Mouse (Mus musculus) thymus, adult 2 months (tissue): ENCODE measurements at regions not wholly inside any gene's neighbourhood (a gene's known extent, or its start where the extent isn't known, plus 50 kb on each side); places are given as distances from the start of the nearest gene placed in this dataset.

Source experiments
- DNase-seq: peaks from one replicate; pipeline ENCODE4 v3.0.0; 2021
- H3K27ac ChIP-seq: fragments of 200-500 bp; 2 replicates; pipeline ENCODE4 v1.5.1; 2012; ENCODE audit warnings: low read length, control low read depth; ENCODE audit not compliant: control insufficient read depth, insufficient read depth
- H3K27me3 ChIP-seq: fragments of 200-500 bp; 2 replicates; pipeline ENCODE4 v1.6.1; 2012; ENCODE audit warnings: mild to moderate bottlenecking, low read length, moderate library complexity, mixed read lengths; ENCODE audit not compliant: control insufficient read depth, insufficient read depth
- H3K36me3 ChIP-seq: fragments of 200-500 bp; 2 replicates; pipeline ENCODE4 v1.6.1; 2012; ENCODE audit warnings: mild to moderate bottlenecking, low read length, moderate library complexity; ENCODE audit not compliant: control insufficient read depth, insufficient read depth
- H3K4me1 ChIP-seq: fragments of 200-500 bp; replicated peaks from 2 replicates; pipeline ENCODE4 v1.6.1; 2012; ENCODE audit warnings: low read length; ENCODE audit not compliant: control insufficient read depth, insufficient read depth
- H3K4me3 ChIP-seq: fragments of 200-500 bp; 2 replicates; pipeline ENCODE4 v1.5.1; 2012; ENCODE audit warnings: mild to moderate bottlenecking, low read length, control low read depth, moderate library complexity; ENCODE audit not compliant: control insufficient read depth, insufficient read depth
- CTCF ChIP-seq: fragments of 200-500 bp; IDR thresholded peaks from 2 replicates; pipeline ENCODE4 v1.5.1; 2012; ENCODE audit warnings: mild to moderate bottlenecking, control low read depth, low read length, moderate library complexity, borderline replicate concordance; ENCODE audit not compliant: control insufficient read depth, poor library complexity, insufficient read depth; ENCODE audit errors: extremely low read depth
- POLR2A ChIP-seq: fragments of 200-500 bp; IDR thresholded peaks from 2 replicates; pipeline ENCODE4 v1.6.1; 2012; ENCODE audit warnings: mild to moderate bottlenecking, low read length, control low read depth, moderate library complexity; ENCODE audit not compliant: control insufficient read depth, poor library complexity, insufficient read depth; ENCODE audit errors: extremely low read depth
- WGBS: fragments of 180-500 bp; shearing (Covaris S2); methylation state at CpG from one replicate; pipeline ENCODE4 v1.1.7; 2018; 5-methylcytosine and 5-hydroxymethylcytosine counted together

DNA sequence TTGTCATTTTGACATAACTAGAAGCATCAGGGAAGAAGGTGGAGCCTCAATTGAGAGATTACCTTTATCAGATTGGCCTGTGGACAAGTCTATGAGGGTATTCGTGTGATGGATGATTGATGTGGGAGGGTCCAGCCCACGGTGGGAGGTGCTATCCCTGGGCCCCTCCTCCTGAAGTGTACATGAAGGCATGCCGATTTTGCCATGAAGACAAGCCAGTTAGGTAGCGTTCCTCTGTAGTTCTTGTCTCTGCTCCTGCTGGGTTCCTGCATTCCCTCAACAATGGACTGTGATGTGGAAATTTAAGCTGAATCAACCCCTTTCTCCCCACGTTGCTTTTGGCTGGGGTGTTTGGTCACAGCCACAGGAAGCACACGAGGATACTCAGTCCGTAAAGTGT is 317.5 kb downstream of the Gm49356 start:
- WGBS = 77% methylated on average over 7 of the region's 7 CpGs
- no peak overlapping the region for H3K27ac ChIP-seq
- no peak overlapping the region for H3K4me3 ChIP-seq
- no peaks in the 10 kb centered on the region for H3K36me3 ChIP-seq
- no peaks in the 10 kb centered on the region for H3K4me1 ChIP-seq
- no peak for DNase-seq
- no peaks in the 10 kb centered on the region for H3K27me3 ChIP-seq
- TF ChIP-seq POLR2A (no peak), CTCF (no peak)

DNA sequence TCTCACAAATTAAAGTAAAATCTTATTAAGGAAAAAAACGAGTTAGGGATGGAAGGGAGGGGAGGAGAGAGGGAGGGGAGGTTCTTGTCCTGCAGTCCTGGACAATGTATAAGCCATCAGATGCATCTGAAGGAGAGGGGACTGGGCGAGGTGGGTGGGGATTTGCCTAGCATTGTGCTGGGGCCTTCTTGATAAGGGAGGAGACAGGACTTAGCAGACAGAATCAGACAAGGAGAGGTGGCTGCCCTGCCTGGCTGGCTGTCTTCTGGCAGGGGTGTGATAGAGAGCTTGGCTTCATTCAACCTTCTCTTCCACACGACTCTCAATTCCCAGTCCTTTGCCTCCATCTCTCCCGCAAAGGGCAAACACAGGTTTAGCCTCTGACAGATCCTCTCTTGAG is 318.9 kb downstream of the Gm49356 start:
- DNase-seq = no peak
- no peak overlapping the region for H3K4me3 ChIP-seq
- H3K27ac ChIP-seq = no peak overlapping the region
- H3K36me3 ChIP-seq = no peaks in the 10 kb centered on the region
- WGBS = 86% methylated on average over 4 of the region's 4 CpGs
- no peaks in the 10 kb centered on the region for H3K27me3 ChIP-seq
- H3K4me1 ChIP-seq = no peaks in the 10 kb centered on the region
- TF ChIP-seq CTCF (no peak), POLR2A (no peak)

DNA sequence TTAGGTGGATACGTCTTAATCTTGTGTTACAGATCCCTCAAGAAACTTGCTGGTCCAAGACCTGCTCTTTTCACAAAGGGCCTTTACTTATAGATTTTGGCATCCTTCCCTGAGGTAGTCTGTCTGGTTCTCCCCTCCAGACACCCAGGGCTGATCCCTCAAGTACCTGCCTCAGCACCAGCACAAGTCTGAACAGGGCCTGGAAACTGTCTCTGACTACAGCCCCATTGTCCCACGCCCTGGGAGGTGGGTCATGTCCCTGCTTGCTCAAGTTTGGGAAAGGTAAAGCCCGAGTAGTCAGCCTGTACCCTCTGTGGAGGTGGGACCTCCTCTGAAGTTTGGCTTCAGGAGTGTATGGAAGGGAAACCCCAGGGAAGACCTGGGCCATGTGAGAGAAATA is 323.3 kb downstream of the Gm49356 start:
- Histone ChIP-seq H3K27me3 (no peaks in the 10 kb centered on the region), H3K4me3 (no peak overlapping the region), H3K27ac (no peak overlapping the region), H3K4me1 (no peaks in the 10 kb centered on the region), H3K36me3 (no peaks in the 10 kb centered on the region)
- WGBS = 91% methylated on average over 3 of the region's 3 CpGs
- TF ChIP-seq POLR2A (no peak), CTCF (no peak)
- DNase-seq = no peak

DNA sequence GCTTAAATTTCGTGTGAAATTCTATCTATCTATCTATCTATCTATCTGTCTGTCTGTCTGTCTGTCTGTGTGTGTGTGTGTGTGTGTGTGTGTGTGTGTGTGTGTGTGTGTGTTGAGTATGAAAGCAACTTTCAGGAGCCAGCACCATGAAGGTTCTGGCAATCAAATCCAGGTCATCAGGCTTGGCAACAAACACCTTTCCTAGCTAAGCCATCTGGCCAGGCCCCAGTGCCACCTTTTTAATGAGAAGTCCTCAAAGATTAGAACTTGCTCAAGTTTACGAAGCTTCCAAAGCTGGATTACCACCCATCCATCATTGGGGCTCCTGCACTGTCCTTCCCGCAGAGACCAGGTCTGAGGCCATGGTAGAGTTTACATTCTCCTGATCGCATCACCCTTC is 325.0 kb downstream of the Gm49356 start:
- H3K4me3 ChIP-seq = no peak overlapping the region
- no peaks in the 10 kb centered on the region for H3K4me1 ChIP-seq
- no peak for DNase-seq
- no peak for TF ChIP-seq POLR2A
- no peak for TF ChIP-seq CTCF
- no peaks in the 10 kb centered on the region for H3K27me3 ChIP-seq
- no peak overlapping the region for H3K27ac ChIP-seq
- 95% methylated on average over 4 of the region's 4 CpGs for WGBS
- no peaks in the 10 kb centered on the region for H3K36me3 ChIP-seq

DNA sequence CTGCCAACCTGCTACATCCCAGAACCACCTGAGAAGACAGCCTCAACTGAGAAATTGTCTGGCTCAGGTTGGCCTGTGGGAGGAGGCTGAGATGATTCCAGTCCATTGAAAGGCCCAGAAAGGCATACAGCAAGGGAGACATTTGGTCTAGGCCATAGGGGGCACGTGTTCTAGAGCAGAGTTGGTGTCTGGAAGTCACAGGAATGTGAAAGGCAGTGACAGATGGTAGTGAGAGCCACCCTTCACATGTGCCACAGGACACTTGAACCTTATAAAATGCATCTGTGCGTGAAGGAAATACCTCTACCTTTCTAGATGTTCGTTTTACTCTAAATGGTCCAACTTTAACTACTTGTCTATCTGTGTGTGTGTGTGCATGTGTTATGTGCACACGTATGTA is 326.1 kb downstream of the Gm49356 start:
- DNase-seq = no peak
- 92% methylated on average over 4 of the region's 4 CpGs for WGBS
- no peaks in the 10 kb centered on the region for H3K36me3 ChIP-seq
- H3K4me1 ChIP-seq = no peaks in the 10 kb centered on the region
- H3K27me3 ChIP-seq = no peaks in the 10 kb centered on the region
- TF ChIP-seq POLR2A = no peak
- TF ChIP-seq CTCF = no peak
- no peak overlapping the region for H3K4me3 ChIP-seq
- no peak overlapping the region for H3K27ac ChIP-seq

DNA sequence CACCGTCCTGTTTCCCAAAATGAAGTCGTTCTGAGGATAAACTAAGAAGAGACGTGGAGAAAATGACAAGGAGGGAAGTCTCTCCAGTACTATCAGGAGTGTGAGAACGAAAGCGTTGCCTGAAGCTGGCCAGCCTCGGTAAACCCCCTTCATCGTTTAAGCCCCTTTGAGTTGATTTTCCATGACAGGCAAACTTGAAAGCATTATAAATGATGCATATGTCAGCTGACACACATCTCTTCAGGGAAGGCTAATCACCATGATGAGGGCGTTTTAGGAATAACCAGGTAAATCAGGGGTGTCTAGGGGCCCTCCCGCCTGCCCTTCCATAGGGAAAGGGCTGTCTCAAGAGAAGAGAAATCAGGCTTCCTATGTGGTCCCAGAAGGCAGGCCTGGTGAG is 328.4 kb downstream of the Gm49356 start:
- Histone ChIP-seq H3K4me1 (no peaks in the 10 kb centered on the region), H3K36me3 (no peaks in the 10 kb centered on the region), H3K27me3 (no peaks in the 10 kb centered on the region), H3K4me3 (no peak overlapping the region), H3K27ac (no peak overlapping the region)
- 92% methylated on average over 9 of the region's 9 CpGs for WGBS
- no peak for DNase-seq
- TF ChIP-seq CTCF (no peak), POLR2A (no peak)

DNA sequence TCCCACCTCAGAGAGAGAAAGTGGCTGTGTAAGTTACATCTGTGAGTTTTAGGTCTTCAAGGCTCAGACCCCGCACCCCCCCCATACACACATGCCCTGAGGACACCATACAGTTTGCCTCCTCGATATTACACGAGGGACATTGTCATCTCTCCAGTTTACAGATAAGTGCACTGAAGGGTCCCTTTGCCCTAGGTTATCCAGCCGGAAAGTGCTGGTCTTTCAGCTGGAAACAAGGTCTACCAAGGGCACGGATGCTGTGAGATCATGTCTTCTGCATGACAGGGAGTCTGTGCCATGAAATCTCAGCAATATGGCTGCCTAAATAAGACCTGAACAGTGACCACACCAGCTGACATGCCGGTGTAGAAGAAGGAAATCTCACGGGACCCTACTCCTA is 329.8 kb downstream of the Gm49356 start:
- no peaks in the 10 kb centered on the region for H3K27me3 ChIP-seq
- no peak overlapping the region for H3K27ac ChIP-seq
- no peaks in the 10 kb centered on the region for H3K36me3 ChIP-seq
- H3K4me3 ChIP-seq = no peak overlapping the region
- TF ChIP-seq CTCF (no peak), POLR2A (no peak)
- 96% methylated on average over 7 of the region's 7 CpGs for WGBS
- no peaks in the 10 kb centered on the region for H3K4me1 ChIP-seq
- DNase-seq = no peak
